ENCODE assay signal across 10 mouse cellular contexts in genomic region chr17:29760404-29761375, GRCm38 (mm10). TPM values are rescaled to one million over a fixed set of nuclear protein-coding genes. Genes with fewer than 3 reads are reported as not detected.
DNase-seq lines count a peak whose midpoint lies in the region; ATAC-seq and TF ChIP-seq lines count a peak whose summit lies in the region.
"Had no signal": no experiment of that assay in that cellular context is flagged by ENCODE, and none has a peak within 500 bp of the region (broad histone marks: within the 10 kb centered on the region; RNA-seq: fewer than 3 reads in every experiment).

No protein-coding gene starts in this region.

- DNase-seq in heart, adult 2 months = peak; percentile 33 to 43
- no peak for DNase-seq in heart, postnatal 25 days (ENCODE audit: low spot score)
- DNase-seq in neural tube, embryonic 10.5 days (ENCODE audit: extremely low spot score, low spot score) = no peak
- DNase-seq in cerebellum, adult 9-11 months = peak; percentile 95
- no peak for DNase-seq in testis, postnatal 14 days (ENCODE audit: low spot score)
- DNase-seq in frontal cortex, postnatal 14 days (ENCODE audit: low spot score in 2 of 2) = no peak
- DNase-seq: thymus, postnatal 14 days had no signal

- no peaks in the 10 kb centered on the region for H3K4me1 ChIP-seq in heart, adult 2 months (ENCODE audit: control insufficient read depth, insufficient read depth, low read length)
- peaks cover 17% of the 10 kb centered on the region for H3K4me1 ChIP-seq in neural tube, embryonic 13.5 days (replicated peaks)
- H3K4me1 ChIP-seq in neural tube, embryonic 15.5 days = peaks cover 19% of the 10 kb centered on the region

- no peak overlapping the region for H3K4me2 ChIP-seq in neural tube, embryonic 13.5 days
- peak overlapping the region; percentile 28; the same call in 1 of the 2 replicates for H3K4me2 ChIP-seq in neural tube, embryonic 15.5 days
- H3K4me2 ChIP-seq: hindbrain, embryonic 13.5 days had no signal

- no peak overlapping the region for H3K9ac ChIP-seq in heart, adult 2 months (ENCODE audit: low read depth, low read length)
- no peak overlapping the region for H3K9ac ChIP-seq in neural tube, embryonic 13.5 days
- H3K9ac ChIP-seq in neural tube, embryonic 15.5 days (replicated peaks) = no peak overlapping the region
- H3K9ac ChIP-seq: hindbrain, embryonic 13.5 days had no signal

- H3K9me3 ChIP-seq in neural tube, embryonic 13.5 days = no peaks in the 10 kb centered on the region
- H3K9me3 ChIP-seq in neural tube, embryonic 15.5 days (replicated peaks) = no peaks in the 10 kb centered on the region
- H3K9me3 ChIP-seq: hindbrain, embryonic 13.5 days had no signal

- no peak for TF ChIP-seq POLR2A in heart, adult 2 months (IDR thresholded peaks at IDR 0.05; ENCODE audit: insufficient read depth, low read depth, low read length)

- ATAC-seq in neural tube, embryonic 13.5 days (ENCODE audit: low read depth) = no peak
- ATAC-seq in neural tube, embryonic 15.5 days (ENCODE audit: low FRiP score) = no peak

- H3K27ac ChIP-seq in heart, adult 2 months = no peak overlapping the region
- peak overlapping the region; percentile 81 for H3K27ac ChIP-seq in neural tube, embryonic 13.5 days (replicated peaks)
- H3K27ac ChIP-seq in neural tube, embryonic 15.5 days (replicated peaks) = peak overlapping the region; percentile 68

- TF ChIP-seq CTCF in heart, adult 2 months (IDR thresholded peaks at IDR 0.05) = no peak

- H3K79me2 ChIP-seq in heart, adult 2 months (replicated peaks; ENCODE audit: control insufficient read depth, insufficient read depth, low read length) = no peaks in the 10 kb centered on the region

- no peak overlapping the region for H3K4me3 ChIP-seq in heart, adult 2 months
- no peak overlapping the region for H3K4me3 ChIP-seq in neural tube, embryonic 13.5 days
- H3K4me3 ChIP-seq in neural tube, embryonic 15.5 days (replicated peaks) = no peak overlapping the region
- H3K4me3 ChIP-seq: hindbrain, embryonic 13.5 days had no signal

- TF ChIP-seq EP300 in heart, adult 2 months (IDR thresholded peaks at IDR 0.05; ENCODE audit: insufficient read depth, low read depth, low read length) = no peak

- intact Hi-C loops in heart, adult 2 months (cut with DNase I) = no loop called here
- intact Hi-C loops in heart, postnatal 25 days (cut with DNase I) = no loop called here

- 62% methylated on average over 21 of the region's 21 CpGs for WGBS in heart, adult 2 months
- 79% methylated on average over 21 of the region's 21 CpGs for WGBS in neural tube, embryonic 13.5 days
- 76% methylated on average over 20 of the region's 21 CpGs for WGBS in neural tube, embryonic 15.5 days

- H3K27me3 ChIP-seq in heart, adult 2 months (ENCODE audit: control insufficient read depth, insufficient read depth, low read length) = no peaks in the 10 kb centered on the region
- H3K27me3 ChIP-seq in neural tube, embryonic 13.5 days = no peaks in the 10 kb centered on the region
- no peaks in the 10 kb centered on the region for H3K27me3 ChIP-seq in neural tube, embryonic 15.5 days (replicated peaks)
- H3K27me3 ChIP-seq: hindbrain, embryonic 13.5 days had no signal

- no peaks in the 10 kb centered on the region for H3K36me3 ChIP-seq in heart, adult 2 months (ENCODE audit: control insufficient read depth, insufficient read depth, low read length)
- no peaks in the 10 kb centered on the region for H3K36me3 ChIP-seq in neural tube, embryonic 13.5 days
- no peaks in the 10 kb centered on the region for H3K36me3 ChIP-seq in neural tube, embryonic 15.5 days
- H3K36me3 ChIP-seq: hindbrain, embryonic 13.5 days had no signal

RNA-seq across cellular contexts. Expression of gene Ccdc167, which starts 43.8 kb away (rescaled TPM):
- 10 to 100 TPM; 11.4 to 11.8 TPM for total RNA-seq in heart, adult 2 months (2021)
- polyA plus RNA-seq in heart, adult 2 months (2012; rRNA removed) = 6.9 and 11.1 TPM in 2 replicates
- total RNA-seq in heart, postnatal 25 days (2021) = 10 to 100 TPM in 1 of 2 experiments, 1 to 10 TPM in 1; 9.6 to 12.6 TPM
- polyA plus RNA-seq in neural tube, embryonic 13.5 days (2015; fragmentation: Nextera tagmentation; extraction: Ambion mirVana) = 12.4 and 13.0 TPM in 2 replicates
- 10.1 and 10.4 TPM in 2 replicates for polyA plus RNA-seq in neural tube, embryonic 15.5 days (2015; fragmentation: Nextera tagmentation; extraction: Ambion mirVana)

Comparison
In these comparisons a context has a peak if more than half of its experiments do, and no peak if none do; other contexts are left out.
1. DNase-seq: peak in heart, adult 2 months (2 of 2) and cerebellum, adult 9-11 months (single experiment); none in heart, postnatal 25 days (single experiment), neural tube, embryonic 10.5 days (single experiment), testis, postnatal 14 days (single experiment) and frontal cortex, postnatal 14 days (0 of 2).